8 mouse cellular contexts compared by ENCODE assay signal in genomic region chr5:21326494-21326893, GRCm38 (mm10). TPM values are rescaled to one million over a fixed set of nuclear protein-coding genes. Genes with fewer than 3 reads are reported as not detected.
DNase-seq lines count a peak whose midpoint lies in the region; ATAC-seq and TF ChIP-seq lines count a peak whose summit lies in the region.

No protein-coding gene starts in this region.

- H3K9me3 ChIP-seq in heart, embryonic 11.5 days (replicated peaks; ENCODE audit: control insufficient read depth, low read length): no peaks in the 10 kb centered on the region
- no peaks in the 10 kb centered on the region for H3K9me3 ChIP-seq in embryonic facial prominence, embryonic 10.5 days
- H3K9me3 ChIP-seq in kidney, embryonic 14.5 days (ENCODE audit: control insufficient read depth, low read length): no peaks in the 10 kb centered on the region

- no peaks in the 10 kb centered on the region for H3K79me2 ChIP-seq in heart, adult 2 months (replicated peaks; ENCODE audit: control insufficient read depth, insufficient read depth, low read length)

- no peak overlapping the region for H3K9ac ChIP-seq in heart, adult 2 months (ENCODE audit: low read depth, low read length)
- H3K9ac ChIP-seq in heart, embryonic 11.5 days (ENCODE audit: low read depth, low read length): no peak overlapping the region
- H3K9ac ChIP-seq in kidney, embryonic 14.5 days (ENCODE audit: low read depth, low read length): no peak overlapping the region

- H3K4me3 ChIP-seq in heart, adult 2 months: no peak overlapping the region
- H3K4me3 ChIP-seq in heart, embryonic 11.5 days (ENCODE audit: low read depth, low read length): no peak overlapping the region
- H3K4me3 ChIP-seq in embryonic facial prominence, embryonic 10.5 days: no peak overlapping the region
- H3K4me3 ChIP-seq in kidney, embryonic 14.5 days (ENCODE audit: low read length): no peak overlapping the region

- peaks cover 11% of the 10 kb centered on the region for H3K4me1 ChIP-seq in heart, adult 2 months (ENCODE audit: control insufficient read depth, insufficient read depth, low read length)
- H3K4me1 ChIP-seq in heart, embryonic 11.5 days (ENCODE audit: control insufficient read depth, insufficient read depth, low read length): peaks cover 23% of the 10 kb centered on the region
- peaks cover 11% of the 10 kb centered on the region for H3K4me1 ChIP-seq in embryonic facial prominence, embryonic 10.5 days
- no peaks in the 10 kb centered on the region for H3K4me1 ChIP-seq in kidney, embryonic 14.5 days (ENCODE audit: control insufficient read depth, insufficient read depth, low read length)

- no peak overlapping the region for H3K4me2 ChIP-seq in heart, embryonic 11.5 days
- no peak overlapping the region for H3K4me2 ChIP-seq in kidney, embryonic 14.5 days (replicated peaks; ENCODE audit: low read depth, low read length)

- H3K27me3 ChIP-seq in heart, adult 2 months (ENCODE audit: control insufficient read depth, insufficient read depth, low read length): no peaks in the 10 kb centered on the region
- no peaks in the 10 kb centered on the region for H3K27me3 ChIP-seq in heart, embryonic 11.5 days (ENCODE audit: control insufficient read depth, insufficient read depth, low read length)
- H3K27me3 ChIP-seq in embryonic facial prominence, embryonic 10.5 days (replicated peaks; ENCODE audit: low read depth, poor library complexity, severe bottlenecking): no peaks in the 10 kb centered on the region
- no peaks in the 10 kb centered on the region for H3K27me3 ChIP-seq in kidney, embryonic 14.5 days (ENCODE audit: control insufficient read depth, insufficient read depth, low read length)

- 13% methylated on average over 1 of the region's 1 CpGs for WGBS in heart, adult 2 months
- WGBS in heart, embryonic 11.5 days (ENCODE audit: insufficient replicate concordance): 7% methylated on average over 1 of the region's 1 CpGs
- WGBS in embryonic facial prominence, embryonic 10.5 days: 42% methylated on average over 1 of the region's 1 CpGs
- 36% methylated on average over 1 of the region's 1 CpGs for WGBS in kidney, embryonic 14.5 days

- peak overlapping the region; percentile 33 for H3K27ac ChIP-seq in heart, adult 2 months
- H3K27ac ChIP-seq in heart, embryonic 11.5 days (ENCODE audit: low read depth, low read length): no peak overlapping the region
- no peak overlapping the region for H3K27ac ChIP-seq in embryonic facial prominence, embryonic 10.5 days (replicated peaks)
- no peak overlapping the region for H3K27ac ChIP-seq in kidney, embryonic 14.5 days (ENCODE audit: low read depth, low read length)

- DNase-seq in heart, adult 2 months: peak; percentile 70 to 75
- DNase-seq in A20 (ENCODE audit: low read depth, low spot score): peak; percentile 77
- peak; percentile 28 for DNase-seq in WW6 (ENCODE audit: low read depth, low spot score)
- DNase-seq in embryonic facial prominence, embryonic 10.5 days (ENCODE audit: low spot score): peak; percentile 66
- DNase-seq in mesoderm, embryonic 11.5 days (ENCODE audit: low read depth, low spot score): peak; percentile 43
- DNase-seq in testis, postnatal 10 days (ENCODE audit: low spot score): peak; percentile 78

- peak; percentile 85 for TF ChIP-seq CTCF in heart, adult 2 months (IDR thresholded peaks at IDR 0.05)

- intact Hi-C loops in heart, adult 2 months (cut with DNase I): loop anchor here (2.0 to 5.0 kb wide), 3 partner anchors 44 to 261 kb away; no protein-coding TSS in a partner anchor

- no peak for ATAC-seq in heart, embryonic 11.5 days (replicated peaks; ENCODE audit: insufficient number of reproducible peaks, low FRiP score, low TSS enrichment)
- ATAC-seq in kidney, embryonic 14.5 days (ENCODE audit: low FRiP score, low TSS enrichment): 0 out of 2 replicates have a peak, but pooled peaks have one; percentile 46

- H3K36me3 ChIP-seq in heart, adult 2 months (ENCODE audit: control insufficient read depth, insufficient read depth, low read length): peaks cover 9% of the 10 kb centered on the region
- H3K36me3 ChIP-seq in heart, embryonic 11.5 days (ENCODE audit: control insufficient read depth, insufficient read depth, low read length): no peaks in the 10 kb centered on the region
- H3K36me3 ChIP-seq in embryonic facial prominence, embryonic 10.5 days (replicated peaks): no peaks in the 10 kb centered on the region
- no peaks in the 10 kb centered on the region for H3K36me3 ChIP-seq in kidney, embryonic 14.5 days (ENCODE audit: control insufficient read depth, insufficient read depth, low read length)

- TF ChIP-seq EP300 in heart, adult 2 months (IDR thresholded peaks at IDR 0.05; ENCODE audit: insufficient read depth, low read depth, low read length): peak; percentile 61; the same call in 1 of the 2 replicates

- TF ChIP-seq POLR2A in heart, adult 2 months (IDR thresholded peaks at IDR 0.05; ENCODE audit: insufficient read depth, low read depth, low read length): no peak

RNA-seq across cellular contexts. Expression of gene Fgl2, which starts 45.9 kb away (rescaled TPM):
- 10 to 100 TPM; 26.3 to 27.2 TPM for total RNA-seq in heart, adult 2 months (2021)
- polyA plus RNA-seq in heart, adult 2 months (2012; rRNA removed): 16.9 and 27.0 TPM in 2 replicates
- 19.9 and 31.3 TPM in 2 replicates for polyA plus RNA-seq in heart, embryonic 11.5 days (2014; fragmentation: Nextera tagmentation; extraction: Ambion mirVana)
- polyA plus RNA-seq in embryonic facial prominence, embryonic 10.5 days (2016; fragmentation: Nextera tagmentation; extraction: Ambion mirVana): 0.49 and 1.1 TPM in 2 replicates
- polyA plus RNA-seq in kidney, embryonic 14.5 days (2014; fragmentation: Nextera tagmentation; extraction: Ambion mirVana): 0.87 and 0.94 TPM in 2 replicates

Comparison
In these comparisons a context has a peak if more than half of its experiments do, and no peak if none do; other contexts are left out.
1. DNase-seq: peak in every context shown above with its lines; median percentile 78 in testis, postnatal 10 days; 77 in A20; 72 in heart, adult 2 months; 66 in embryonic facial prominence, embryonic 10.5 days; 43 in mesoderm, embryonic 11.5 days; 28 in WW6.